Mouse (Mus musculus) induced T-regulatory cell, adult 2 months (primary cell): ENCODE results near the gene Lat.
"Not testable (repeated sequence)": the region's sequence is repeated elsewhere in the genome, so short reads cannot be mapped to it uniquely, and the experiment has no call there.

Experiments used
- DNase-seq: peaks from one replicate; pipeline ENCODE4 v3.0.0-alpha.2; 2012; ENCODE audit warnings: low read depth

Gene Lat

GRCm38 (mm10) chr7:126369393-126369792 is at the start of gene Lat:
Gene Lat (minus strand): TSS chr7:126369570.
- DNase-seq, result peak; percentile 90

- no peak for DNase-seq
Observed at GRCm38 (mm10) chr7:126418496-126418895, 49.1 kb upstream of the Lat start.

- no peak for DNase-seq
Observed at GRCm38 (mm10) chr7:126417606-126418005, 48.2 kb upstream of the Lat start.

DNA sequence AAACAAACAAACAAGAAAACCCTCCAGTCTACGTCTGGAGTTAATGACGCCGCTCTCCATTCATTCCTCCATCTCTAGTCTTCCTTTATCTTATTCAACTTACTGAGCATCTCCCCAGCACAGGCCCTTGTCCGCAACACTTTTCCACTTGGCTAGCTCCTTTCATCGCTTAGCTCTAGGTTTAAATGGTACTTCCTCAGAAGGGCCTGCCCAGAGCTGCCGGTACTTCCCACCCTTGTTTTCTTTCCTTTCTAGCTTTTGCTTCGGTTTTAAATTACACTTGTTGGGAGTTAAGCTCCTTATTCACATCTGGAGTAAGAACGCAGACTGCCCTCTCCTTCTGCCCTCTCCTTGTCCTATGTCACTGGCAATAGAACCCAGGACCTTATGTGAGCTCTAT is 47.7 kb upstream of the Lat start:
- DNase-seq, result no peak

DNA sequence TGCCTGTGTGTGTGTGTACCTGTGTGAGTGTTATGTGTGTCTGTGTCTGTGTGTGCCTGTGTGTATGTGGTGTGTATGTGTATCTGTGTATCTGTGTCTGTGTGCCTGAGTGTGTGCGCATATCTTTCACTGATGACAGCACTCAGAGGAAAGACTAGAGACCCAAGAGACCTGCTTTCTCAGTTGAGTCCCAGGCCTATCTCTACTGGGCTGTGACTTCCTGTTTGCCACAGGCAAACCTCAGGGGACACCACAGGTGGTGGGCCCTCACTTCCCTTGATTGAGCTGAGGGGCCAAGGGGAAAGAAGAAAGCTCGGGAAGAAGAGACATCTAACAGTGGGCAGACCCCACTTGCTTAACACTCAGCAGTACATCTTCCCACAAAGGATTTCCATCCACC is 47.2 kb upstream of the Lat start:
- no peak for DNase-seq

GRCm38 (mm10) chr7:126414725-126415124 is 45.4 kb upstream of the Lat start, which contains the start of gene Cd19:
Gene Cd19 (minus strand): TSS chr7:126414889.
- DNase-seq, result no peak

GRCm38 (mm10) chr7:126411061-126411460 is 41.7 kb upstream of the Lat start:
- DNase-seq, result no peak

DNA sequence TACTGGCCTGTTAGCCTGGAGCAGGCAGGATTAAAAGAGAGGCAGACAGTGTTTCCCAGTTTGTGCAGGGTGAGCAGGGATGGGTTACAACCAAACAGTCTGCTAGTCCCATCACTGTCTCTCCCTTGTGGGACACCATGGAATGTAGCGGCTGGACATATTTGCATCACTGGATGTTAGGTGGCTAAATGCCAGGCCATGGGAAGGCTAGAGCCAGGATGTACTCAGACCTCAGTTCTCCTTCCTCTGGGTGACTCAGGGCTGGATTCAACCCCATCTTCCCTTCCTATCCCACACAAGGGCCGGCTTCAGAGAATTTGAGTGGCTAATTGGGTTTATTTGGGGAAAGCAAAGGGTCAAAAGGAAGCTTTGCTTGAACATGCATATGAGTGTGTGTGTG is 39.3 kb upstream of the Lat start:
- no peak for DNase-seq

- DNase-seq, result not testable (repeated sequence)
Observed at GRCm38 (mm10) chr7:126402518-126402917, 33.1 kb upstream of the Lat start.

DNA sequence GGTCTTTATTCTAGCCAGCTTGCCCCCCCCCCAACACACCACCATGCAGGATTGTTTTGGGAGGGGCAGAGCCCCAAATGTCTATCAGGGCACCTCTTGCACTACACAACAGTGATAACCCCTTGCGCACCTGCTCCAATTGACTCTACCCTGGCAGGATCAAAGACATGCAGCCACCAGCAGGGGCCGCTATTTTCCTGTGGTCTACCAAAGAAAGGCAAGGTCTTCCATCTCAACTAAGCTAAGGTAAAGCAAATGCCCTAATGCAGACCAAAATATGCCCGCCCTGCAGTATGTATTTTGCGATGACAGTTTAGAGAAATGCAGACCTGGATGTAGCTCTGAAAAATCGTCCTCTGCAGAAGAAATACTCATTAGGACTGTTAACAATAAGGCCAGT is 30.2 kb upstream of the Lat start:
- DNase-seq, result peak; percentile 95

- DNase-seq, result no peak
Observed at GRCm38 (mm10) chr7:126397822-126398221, 28.5 kb upstream of the Lat start.

DNA sequence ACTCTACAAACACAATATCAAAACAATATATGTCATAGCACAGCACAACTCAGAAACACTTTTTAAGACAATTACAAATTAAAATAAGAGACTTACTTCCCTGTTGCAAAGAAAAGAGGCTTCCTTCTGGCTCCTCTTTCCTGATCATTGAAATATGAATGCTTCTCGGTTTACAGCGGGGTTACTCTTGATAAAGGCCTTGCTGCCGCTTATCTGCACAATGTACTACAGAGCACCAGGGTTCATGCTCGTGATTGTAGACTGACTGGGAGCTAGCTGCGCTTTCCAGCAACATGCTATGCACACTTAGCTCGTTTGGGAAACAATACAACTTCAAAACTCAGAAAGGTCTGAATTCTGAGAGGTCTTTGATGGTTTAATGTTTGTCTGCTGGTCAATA is 27.9 kb upstream of the Lat start:
- DNase-seq, result no peak

GRCm38 (mm10) chr7:126396298-126397119 is 27.1 kb upstream of the Lat start, which contains the start of gene Nfatc2ip:
Gene Nfatc2ip (minus strand): TSS chr7:126396737.
- peak; percentile 100 for DNase-seq

- not testable (repeated sequence) for DNase-seq
Observed at GRCm38 (mm10) chr7:126392086-126392884, 22.9 kb upstream of the Lat start.

GRCm38 (mm10) chr7:126388185-126388584 is 18.8 kb upstream of the Lat start:
- DNase-seq, result no peak

GRCm38 (mm10) chr7:126383565-126383964 is 14.2 kb upstream of the Lat start:
- no peak for DNase-seq

DNA sequence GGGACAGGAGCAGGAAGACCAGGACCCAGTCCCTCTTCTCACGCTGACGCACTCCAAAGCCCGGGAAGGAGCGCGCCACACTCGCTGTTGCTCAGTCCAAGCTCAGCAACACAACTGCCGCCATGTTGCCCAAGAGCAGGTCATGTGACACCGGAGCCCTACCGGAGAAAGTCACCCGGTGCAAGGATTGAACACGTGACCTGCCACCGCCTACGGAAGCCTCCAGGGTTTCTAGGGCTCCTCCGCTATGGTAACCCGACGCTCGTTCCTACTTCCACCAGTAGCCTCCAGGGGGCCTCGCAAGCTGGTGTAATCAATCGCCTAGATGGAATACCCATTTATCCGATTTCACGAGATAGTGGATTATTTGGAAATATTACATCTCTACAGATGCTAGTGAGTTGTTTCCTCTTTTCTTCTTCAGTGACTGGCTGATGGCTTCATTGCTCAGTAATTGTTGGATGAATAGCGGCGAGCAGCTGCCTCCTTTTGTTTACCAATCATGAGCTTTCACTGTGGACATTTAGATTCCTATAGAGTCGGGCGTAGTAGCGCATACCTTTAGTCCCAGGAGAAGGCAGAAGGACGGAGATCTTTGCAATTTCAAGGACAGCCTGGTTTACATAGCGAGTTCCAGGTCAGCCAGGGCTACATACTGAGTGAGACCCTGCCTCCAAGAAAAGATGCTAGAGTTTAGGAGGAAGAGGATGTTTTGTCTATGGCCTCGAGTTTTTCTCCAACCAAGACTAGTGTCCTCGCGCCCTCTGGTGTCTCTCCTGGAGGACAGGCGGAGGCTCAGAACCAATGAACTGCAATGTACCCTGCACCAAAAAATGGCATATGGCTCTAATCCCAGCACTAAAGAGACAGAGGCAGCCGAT is 8.1 kb upstream of the Lat start, which contains the start of gene Spns1:
Spns1 (minus strand) TSS at position 173 of the 881 bp plus-strand sequence.
- DNase-seq, result peak; percentile 99

- DNase-seq, result no peak
Observed at GRCm38 (mm10) chr7:126376903-126377277, 7.5 kb upstream of the Lat start.

DNA sequence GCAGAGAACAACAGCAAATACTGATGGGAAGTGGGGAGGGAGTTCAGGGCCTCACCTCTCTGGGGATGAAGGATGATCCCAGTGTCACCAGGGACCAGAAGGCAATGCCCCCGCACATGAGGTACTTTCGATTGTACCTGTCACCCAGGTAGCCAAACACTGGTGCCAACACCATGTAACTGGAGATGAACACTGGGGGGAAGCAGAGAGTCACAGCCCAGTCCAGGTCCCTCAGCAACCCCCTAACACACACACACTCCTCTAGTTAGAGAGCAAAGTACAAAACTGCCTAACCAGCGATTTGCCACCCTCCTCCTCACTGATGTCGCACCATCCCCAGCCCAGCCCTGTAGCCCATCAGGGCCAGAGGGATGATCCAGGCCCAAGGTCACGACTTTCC is 5.6 kb upstream of the Lat start:
- DNase-seq, result no peak

GRCm38 (mm10) chr7:126374526-126374925 is 5.2 kb upstream of the Lat start:
- DNase-seq, result no peak

DNA sequence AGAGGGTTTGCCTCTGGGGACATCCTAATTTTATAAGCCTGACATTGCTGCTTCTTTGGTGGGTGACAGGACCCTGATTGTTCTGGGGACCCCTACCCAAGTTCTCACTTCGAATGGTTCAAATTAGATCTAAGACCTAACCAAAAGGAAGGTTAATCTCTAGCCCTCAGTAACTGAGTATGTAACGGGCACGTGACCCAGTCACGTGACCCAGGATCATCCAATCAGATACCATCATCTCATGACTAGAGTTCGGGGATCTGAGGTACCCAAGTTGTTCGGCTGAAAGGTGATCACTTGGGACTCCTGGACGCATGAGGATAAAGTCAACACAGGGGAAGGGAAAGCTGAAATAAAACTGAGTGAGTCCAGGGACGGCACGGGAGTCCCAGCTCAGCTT is 3.6 kb upstream of the Lat start:
- DNase-seq, result no peak

- DNase-seq, result peak; percentile 48
Observed at GRCm38 (mm10) chr7:126368367-126368766, 1.0 kb downstream of the Lat start.
